Mouse (Mus musculus) frontal cortex, postnatal 10 days (tissue): ENCODE results near the gene Lypd9.
"Not testable (repeated sequence)": the region's sequence is repeated elsewhere in the genome, so short reads cannot be mapped to it uniquely, and the experiment has no call there.

ENCODE experiments used
- DNase-seq, 2 experiments: peaks; one replicate each; pipeline ENCODE4 v3.0.0; 2022; ENCODE audit warnings: low spot score in 2 of 2, mixed read lengths in 1 of 2

The Lypd9 gene

GRCm38 (mm10) chr11:58452759-58453158 is at the start of gene Lypd9:
TSS of gene Lypd9 (minus strand) at chr11:58452923.
- DNase-seq = no peak

GRCm38 (mm10) chr11:58502472-58502871 is 49.7 kb upstream of the Lypd9 start, which contains the start of gene Olfr331:
TSS of gene Olfr331 (minus strand) at chr11:58502572.
- not testable (repeated sequence) for DNase-seq

- no peak for DNase-seq
These were observed 46.6 kb upstream of the Lypd9 start for GRCm38 (mm10) chr11:58499290-58499689.

DNA sequence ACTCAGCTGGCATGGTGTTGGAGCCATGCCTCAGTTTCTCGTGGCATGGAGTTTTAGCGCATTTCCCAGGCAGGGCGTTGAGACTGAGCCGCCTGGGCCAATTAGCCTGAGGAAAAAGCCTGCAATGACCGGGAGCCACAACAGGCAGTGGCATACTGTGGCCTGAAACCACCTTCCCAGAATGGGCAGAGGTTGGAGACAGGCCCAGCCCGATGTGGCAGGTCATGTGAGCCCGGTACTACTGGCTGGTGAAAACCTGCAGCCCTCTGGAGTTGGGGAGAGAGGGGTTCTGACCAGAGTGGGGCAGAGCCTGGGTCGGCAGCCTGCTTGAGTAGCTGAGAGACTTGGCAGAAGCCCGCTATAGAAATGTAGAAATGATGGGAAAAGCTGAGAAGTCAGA is 46.0 kb upstream of the Lypd9 start:
- no peak for DNase-seq

DNA sequence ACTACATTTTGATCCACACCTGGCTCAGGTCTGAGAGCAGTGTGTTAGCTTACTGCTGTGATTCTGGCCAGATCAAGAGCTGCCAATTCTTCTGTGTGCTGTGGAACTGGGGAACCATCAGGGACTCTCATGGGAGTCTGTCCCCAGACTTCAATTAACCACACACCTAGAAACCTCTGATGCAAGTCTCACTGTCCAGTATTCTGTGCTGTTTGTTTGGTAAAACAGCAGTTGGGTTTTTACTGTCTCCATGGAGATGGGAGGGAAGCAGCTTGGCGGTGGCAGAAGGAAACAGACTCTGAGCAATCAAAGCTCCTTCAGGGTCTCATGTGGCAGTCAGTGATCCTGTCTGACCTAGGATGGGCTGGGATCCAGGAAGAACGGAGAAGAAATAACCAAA is 39.7 kb upstream of the Lypd9 start, which contains the start of gene Olfr332:
Gene Olfr332, minus strand, starts transcription at position 101 of the 400 bp plus-strand sequence.
- DNase-seq = no peak

DNA sequence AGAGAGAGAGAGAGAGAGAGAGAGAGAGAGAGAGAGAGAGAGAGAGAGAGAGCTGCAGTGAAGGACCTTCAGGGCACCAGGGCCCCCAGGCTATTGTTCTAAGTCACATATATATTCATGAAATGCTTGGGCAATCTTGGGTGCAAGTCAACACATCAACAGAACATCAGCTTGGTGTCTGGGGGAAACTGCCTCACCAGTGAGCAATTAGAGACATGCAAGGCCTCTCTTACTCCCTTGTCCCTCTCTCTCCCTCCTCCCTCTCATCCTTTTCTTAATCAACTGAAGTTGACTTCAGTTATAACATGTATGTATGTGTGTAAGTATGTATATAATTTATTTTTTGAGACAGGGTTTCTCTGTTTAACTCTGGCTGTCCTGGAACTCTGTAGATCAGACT is 9.4 kb upstream of the Lypd9 start, which contains the start of gene Olfr30:
Gene Olfr30, minus strand, starts transcription at position 101 of the 400 bp plus-strand sequence.
- DNase-seq = no peak

GRCm38 (mm10) chr11:58453592-58453991 is 869 bp upstream of the Lypd9 start:
- DNase-seq = no peak

- DNase-seq = no peak
These were observed 14.9 kb downstream of the Lypd9 start for GRCm38 (mm10) chr11:58437866-58438265.

GRCm38 (mm10) chr11:58432259-58432658 is 20.5 kb downstream of the Lypd9 start, which contains the start of gene Gm12253:
TSS of gene Gm12253 (plus strand) at chr11:58432559.
- no peak for DNase-seq

DNA sequence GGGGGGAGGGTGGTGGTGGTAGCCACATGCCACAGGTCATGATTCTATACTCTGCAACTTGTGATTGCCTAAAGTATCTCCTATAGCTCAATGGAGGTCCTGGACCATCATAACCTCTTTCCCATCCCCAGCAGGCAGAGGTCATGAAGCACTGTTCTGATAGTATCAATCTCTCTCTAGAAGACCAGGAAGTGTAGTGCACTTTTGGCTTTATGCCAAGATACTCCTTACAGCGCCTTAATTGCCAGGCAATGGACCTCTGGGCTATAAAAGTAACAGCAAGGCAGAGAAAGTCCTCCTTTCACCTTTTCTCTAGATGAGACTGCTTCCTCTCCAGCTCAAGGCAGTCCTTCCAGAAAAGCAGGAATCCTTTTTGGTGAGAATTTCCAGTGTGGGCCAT is 31.9 kb downstream of the Lypd9 start, which contains the start of gene 1810065E05Rik:
Gene 1810065E05Rik, plus strand, starts transcription at position 297 of the 400 bp plus-strand sequence.
- no peak for DNase-seq

- DNase-seq = no peak
These were observed 34.4 kb downstream of the Lypd9 start for GRCm38 (mm10) chr11:58418336-58418735.

DNA sequence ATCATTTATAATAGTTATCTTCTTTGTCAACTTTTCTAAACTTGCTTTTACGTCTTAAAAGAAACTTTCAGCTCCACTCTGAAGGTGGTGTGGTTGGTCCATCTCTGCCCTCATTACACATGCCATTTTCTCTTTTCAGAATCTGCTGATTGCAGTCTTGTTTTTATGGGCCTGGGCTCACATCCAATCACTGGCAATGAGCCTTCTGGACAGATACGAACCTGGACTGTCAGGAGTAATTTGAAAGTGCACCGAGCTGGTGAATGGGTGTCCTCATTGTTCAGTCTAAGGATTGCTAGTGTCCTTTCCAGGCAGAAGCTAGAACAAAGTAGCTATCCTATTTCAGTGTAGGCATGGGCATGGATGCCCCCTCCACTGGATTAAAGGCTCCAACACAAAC is 44.7 kb downstream of the Lypd9 start:
- no peak for DNase-seq

DNA sequence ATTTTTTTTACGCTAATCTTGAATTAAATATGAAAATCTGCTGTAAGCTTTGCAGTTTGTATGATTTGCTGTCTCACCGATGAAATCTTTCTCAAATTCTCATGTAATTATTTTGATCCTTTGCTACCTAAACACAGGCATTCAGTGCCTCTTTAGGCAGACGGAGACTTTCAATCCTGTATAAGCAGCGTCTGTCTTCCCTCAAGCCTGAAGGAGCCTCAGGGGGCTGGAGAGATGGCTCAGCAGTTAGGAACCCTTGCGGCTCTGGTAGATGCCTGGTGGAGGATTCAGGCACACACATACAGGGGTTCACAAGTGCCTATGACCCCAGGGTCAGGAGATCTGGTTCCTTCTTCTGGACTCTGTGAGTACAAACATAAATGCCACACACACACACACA is 52.1 kb downstream of the Lypd9 start:
- DNase-seq = no peak

- DNase-seq = peak in 1 of 2 experiments; percentile 9
These were observed 52.6 kb downstream of the Lypd9 start for GRCm38 (mm10) chr11:58399985-58400645.
